Mouse (Mus musculus) testis, postnatal 10 days (tissue): ENCODE results near the gene Tas2r103.

ENCODE experiments used
- DNase-seq: peaks from one replicate; pipeline ENCODE4 v3.0.0; 2021; ENCODE audit warnings: low spot score

Tas2r103 gene

GRCm38 (mm10) chr6:133037001-133037400 is at the start of gene Tas2r103:
Tas2r103 (minus strand) TSS chr6:133037101.
- DNase-seq = no peak

GRCm38 (mm10) chr6:133055716-133056115 is 18.8 kb upstream of the Tas2r103 start, which contains the start of gene Tas2r140:
Tas2r140 (minus strand) TSS chr6:133055816.
- DNase-seq = no peak
